Mouse (Mus musculus): ENCODE measurements around the gene Mag.
A peak's percentile ranks its signal among the peaks of the same experiment; 100 is the strongest.
"Not testable (repeated sequence)": the region's sequence is repeated elsewhere in the genome, so short reads cannot be mapped to it uniquely, and the experiment has no call there.

Gene Mag

DNA sequence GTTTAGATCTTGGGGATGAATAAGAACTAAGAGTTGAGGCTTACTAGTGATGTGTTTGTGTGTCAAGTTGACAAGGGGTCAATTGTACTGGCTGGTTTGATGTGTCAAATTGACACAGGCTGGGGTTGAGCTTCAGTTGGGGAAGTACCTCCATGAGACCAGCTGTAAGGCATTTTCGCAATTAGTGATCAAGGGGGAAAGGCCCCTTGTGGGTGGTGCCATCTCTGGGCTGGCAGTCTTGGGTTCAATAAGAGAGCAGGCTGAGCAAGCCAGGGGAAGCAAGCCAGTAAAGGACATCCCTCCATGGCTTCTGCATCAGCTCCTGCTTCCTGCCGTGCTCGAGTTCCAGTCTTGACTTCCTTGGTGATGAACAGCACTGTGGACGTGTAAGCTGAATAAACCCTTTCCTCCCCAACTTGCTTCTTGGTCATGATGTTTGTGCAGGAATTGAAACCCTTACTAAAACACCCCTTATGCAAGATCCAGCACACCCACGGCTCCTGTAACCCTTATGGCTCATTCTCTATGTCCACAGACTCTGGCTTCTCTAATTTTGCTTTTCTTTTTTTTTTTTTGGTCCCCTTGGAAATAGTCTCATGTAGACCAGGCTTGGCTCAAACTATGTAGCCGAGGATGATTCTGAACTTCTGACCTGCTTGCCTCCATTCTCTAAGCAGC lies 20.9 kb upstream of the Mag start:
- DNase-seq = not testable (repeated sequence)

GRCm38 (mm10) chr7:30924581-30924980 lies 9.9 kb upstream of the Mag start, which contains the start of gene Hamp2:
Gene Hamp2 (minus strand): TSS chr7:30924681.
- not testable (repeated sequence) for DNase-seq

GRCm38 (mm10) chr7:30924071-30924470 lies 9.4 kb upstream of the Mag start:
- no peak for DNase-seq

DNA sequence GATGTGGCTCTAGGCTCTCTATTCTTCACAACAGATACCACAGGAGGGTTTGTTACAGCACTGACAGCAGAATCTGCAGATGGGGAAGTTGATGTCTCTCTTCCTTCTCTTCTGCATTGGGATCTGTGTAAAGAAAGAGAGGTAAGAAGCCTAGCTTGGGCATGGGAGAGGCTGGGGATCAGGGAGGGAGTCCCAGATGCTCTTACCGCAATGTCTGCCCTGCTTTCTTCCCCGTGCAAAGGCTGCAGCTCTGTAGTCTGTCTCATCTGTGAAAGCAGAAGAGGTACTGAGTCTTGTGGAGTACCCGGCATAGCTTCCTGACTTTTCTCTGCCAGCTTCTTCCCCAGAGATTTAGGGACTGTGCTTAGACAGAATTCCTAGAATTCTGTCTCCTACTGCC lies 7.8 kb upstream of the Mag start:
- not testable (repeated sequence) for DNase-seq

DNA sequence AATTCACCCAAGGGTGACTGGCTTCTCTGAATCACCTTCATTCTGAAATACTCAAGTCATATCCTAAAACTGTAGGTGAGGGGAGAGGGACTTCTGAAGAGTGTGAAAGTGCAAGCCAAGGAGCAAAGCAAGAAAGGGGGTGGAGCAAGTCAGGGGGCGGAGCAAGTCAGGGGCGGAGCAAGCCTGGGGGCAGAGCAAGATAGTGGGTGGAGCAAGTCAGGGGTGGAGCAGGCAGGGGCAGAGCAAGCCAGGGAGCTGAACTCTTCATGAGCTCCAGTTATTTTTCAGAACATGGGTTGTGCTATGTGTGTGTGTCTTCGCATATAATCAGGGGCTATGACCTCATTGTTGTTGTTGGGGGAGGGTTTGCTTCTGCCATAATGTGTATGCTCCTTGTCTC lies 5.5 kb upstream of the Mag start:
- DNase-seq = peak; percentile 22

- no peak for DNase-seq
These were observed 2.5 kb upstream of the Mag start for GRCm38 (mm10) chr7:30917219-30917618.

- DNase-seq = no peak
These were observed 2.0 kb upstream of the Mag start for GRCm38 (mm10) chr7:30916713-30917112.

DNA sequence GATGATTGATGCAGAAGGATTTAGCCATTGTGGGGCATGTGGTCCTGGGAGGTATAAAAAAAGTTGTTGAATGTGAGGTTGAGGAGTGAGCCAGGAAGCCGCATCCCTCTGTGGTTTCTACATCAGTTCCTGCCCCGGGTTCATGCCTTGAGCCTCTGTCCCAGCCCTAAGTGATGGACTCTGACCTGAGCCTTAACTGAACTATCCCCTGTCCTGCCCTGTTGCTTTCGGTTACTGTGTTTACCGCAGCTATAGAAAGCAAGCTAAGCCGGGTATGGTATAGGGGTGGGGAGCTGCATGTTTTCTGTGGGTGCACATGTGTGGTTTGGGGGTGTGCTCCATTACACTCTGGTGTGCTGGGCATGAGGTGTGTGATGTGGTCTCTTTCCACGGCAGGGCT lies 4.9 kb downstream of the Mag start:
- DNase-seq = no peak

- DNase-seq = no peak
These were observed 5.7 kb downstream of the Mag start for GRCm38 (mm10) chr7:30908992-30909431.

GRCm38 (mm10) chr7:30908277-30908991 lies 6.2 kb downstream of the Mag start:
- no peak for DNase-seq

GRCm38 (mm10) chr7:30904042-30904441 lies 10.6 kb downstream of the Mag start:
- peak; percentile 18 for DNase-seq

DNA sequence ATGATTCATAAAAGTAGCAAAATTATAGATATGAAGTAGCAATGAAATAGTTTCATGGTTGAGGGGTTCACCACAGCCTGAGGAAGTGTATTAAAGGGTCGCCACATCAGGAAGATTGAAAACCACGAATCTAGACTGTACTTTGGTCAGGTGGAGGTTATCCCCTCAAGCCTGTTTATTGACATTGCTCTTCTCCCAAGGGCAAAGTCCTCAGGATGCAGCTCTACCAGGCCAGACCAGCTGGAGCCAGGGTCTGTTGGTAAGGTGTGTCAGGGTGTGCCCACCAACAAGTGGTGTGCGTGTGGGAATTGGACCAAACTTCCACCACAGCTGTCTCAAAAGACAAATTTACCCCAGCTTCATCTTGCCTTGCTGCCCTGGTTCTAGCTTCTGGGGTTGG lies 19.5 kb downstream of the Mag start:
- no peak for DNase-seq

GRCm38 (mm10) chr7:30892515-30892914 lies 22.2 kb downstream of the Mag start:
- DNase-seq = no peak

DNA sequence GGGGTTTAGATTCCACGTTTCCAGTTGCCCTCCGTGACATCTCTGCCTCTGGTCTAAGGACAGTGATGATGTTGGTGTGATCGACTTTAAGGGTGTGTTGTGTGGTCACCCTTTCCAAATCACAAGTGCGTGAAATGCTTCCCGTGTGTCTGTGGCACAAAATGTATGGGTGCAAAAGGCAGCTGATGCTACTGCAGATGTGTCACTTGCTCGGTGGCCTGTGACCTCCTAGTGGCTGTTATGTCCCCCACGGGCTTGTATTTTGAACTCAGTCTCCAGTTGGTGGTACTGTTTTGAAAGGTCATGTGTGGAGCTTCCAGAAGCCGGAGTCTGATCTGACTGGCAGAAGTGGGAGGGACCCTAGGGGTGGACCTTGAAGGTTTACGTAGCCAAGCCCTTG lies 22.9 kb downstream of the Mag start:
- no peak for DNase-seq

- no peak for DNase-seq
These were observed 24.0 kb downstream of the Mag start for GRCm38 (mm10) chr7:30890681-30891080.

DNA sequence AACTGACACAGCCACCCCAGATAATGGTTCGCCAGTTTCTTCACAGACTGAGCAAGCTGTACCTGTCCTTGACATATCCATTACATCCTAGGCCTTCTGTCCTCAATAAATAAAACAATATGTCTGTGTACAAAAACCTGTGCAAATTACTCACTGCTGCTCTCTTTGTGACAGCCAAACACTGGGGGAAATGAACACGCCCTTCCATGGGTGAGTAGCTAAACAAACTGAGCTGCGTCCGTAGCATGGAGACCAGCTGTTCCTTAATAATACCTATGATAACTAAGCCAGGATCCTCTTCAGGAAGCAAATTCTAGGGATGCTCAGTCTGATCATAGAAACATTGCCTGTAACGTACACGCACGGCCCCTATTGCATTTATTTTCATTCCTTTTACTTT lies 25.9 kb downstream of the Mag start:
- DNase-seq = no peak

DNA sequence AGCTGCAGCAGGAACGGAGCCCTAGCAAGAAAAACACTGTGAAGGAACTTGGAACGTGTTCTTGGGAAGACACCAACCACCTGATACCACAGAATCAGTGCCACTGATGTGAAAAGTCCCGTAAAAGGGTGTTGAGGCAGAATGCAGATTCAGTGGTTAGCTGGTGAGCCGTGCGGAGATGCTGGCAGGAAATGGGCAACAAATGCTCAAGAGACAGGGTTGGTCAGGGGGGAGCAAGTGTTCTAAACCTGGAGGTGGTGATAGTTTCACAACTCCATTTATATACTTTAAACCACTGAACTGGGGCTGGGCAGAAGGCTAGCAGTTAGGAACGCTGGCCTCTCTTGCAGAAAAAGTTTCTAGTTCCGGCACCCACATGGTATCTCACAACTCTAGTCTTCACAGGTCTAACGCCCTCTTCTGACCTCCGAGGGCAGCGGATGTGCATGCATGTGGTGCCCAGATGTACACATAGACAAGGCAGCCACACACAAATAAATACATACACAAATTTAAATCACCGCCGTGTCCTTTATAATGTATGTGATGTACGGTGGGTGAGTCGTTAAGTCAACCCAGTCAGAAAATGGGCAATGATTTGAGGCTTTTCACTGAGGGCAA lies 27.0 kb downstream of the Mag start:
- peak; percentile 5 for DNase-seq

- no peak for DNase-seq
These were observed 27.8 kb downstream of the Mag start for GRCm38 (mm10) chr7:30886852-30887251.

- no peak for DNase-seq
These were observed 30.6 kb downstream of the Mag start for GRCm38 (mm10) chr7:30884047-30884446.

DNA sequence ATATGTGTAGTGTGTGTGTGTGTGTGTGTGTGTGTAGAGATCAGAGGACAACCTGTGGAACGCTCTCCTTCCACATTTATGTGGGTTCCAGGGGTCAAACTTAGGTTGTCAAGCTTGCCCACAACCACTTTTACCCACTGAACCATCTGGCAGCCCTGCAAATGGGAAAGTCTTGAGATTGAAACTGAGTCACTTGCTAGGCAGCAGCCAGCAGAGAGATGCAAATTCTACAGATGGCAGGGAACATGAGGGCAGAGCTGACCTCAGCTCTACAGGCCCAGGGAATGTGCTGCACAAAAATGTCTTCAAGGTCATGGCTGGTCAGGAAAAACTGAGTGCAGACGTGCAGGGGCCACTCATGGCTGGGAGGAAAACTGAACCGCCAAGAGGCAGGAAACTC lies 33.3 kb downstream of the Mag start:
- no peak for DNase-seq

DNA sequence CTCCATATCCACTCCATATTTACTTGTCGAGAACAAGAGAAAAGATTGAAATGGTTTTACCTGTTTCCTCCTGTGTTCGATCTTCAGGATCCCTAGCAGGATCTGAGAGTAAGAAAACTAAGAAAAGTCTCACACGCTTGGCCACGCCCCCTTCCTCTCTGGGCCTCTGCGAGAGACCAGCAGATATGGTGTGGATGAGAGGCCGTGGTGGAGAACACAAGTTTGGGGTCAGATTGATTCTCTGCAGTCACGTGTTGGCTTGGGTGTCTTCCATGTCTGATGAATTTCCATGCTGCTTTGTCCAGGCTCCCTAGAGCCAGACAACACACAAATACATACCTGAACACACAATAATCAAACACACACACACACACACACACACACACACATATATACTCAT lies 34.5 kb downstream of the Mag start, which contains the start of gene Cd22:
Gene Cd22, minus strand, starts transcription at position 167 of the 400 bp plus-strand sequence.
- no peak for DNase-seq

GRCm38 (mm10) chr7:30878950-30879349 lies 35.7 kb downstream of the Mag start:
- no peak for DNase-seq

DNA sequence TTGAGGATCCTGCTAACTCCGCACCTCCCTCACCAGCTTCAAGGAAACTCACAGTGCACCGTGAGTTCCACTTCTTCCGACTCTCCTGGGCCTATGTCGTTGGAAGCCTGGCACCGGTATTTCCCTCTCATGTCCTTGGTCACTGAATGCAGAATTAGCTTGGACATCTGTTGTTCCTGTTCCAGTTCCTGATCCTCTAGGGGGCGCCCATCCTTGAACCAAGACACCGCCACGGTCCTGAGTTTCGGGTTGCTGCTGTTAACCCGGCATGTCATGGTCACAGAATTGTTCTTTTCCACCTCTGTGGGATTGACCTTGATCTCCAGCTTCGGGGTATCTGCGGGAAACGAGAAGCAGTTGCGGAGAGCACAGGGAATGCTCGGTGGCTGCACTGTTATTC lies 41.6 kb downstream of the Mag start:
- peak; percentile 55 for DNase-seq

GRCm38 (mm10) chr7:30863386-30863785 lies 51.3 kb downstream of the Mag start:
- no peak for DNase-seq

Data from thymus, postnatal 25 days (tissue).